In genomic region chr10:102498754-102499153, GRCm38 (mm10) we compare ENCODE assay signal across 9 mouse cellular contexts. TPM values are rescaled to one million over a fixed set of nuclear protein-coding genes. Genes with fewer than 3 reads are reported as not detected.
DNase-seq lines count a peak whose midpoint lies in the region; ATAC-seq and TF ChIP-seq lines count a peak whose summit lies in the region.
"Had no signal": no experiment of that assay in that cellular context is flagged by ENCODE, and none has a peak within 500 bp of the region (broad histone marks: within the 10 kb centered on the region; RNA-seq: fewer than 3 reads in every experiment).

No protein-coding gene starts in this region.

- no peak overlapping the region for H3K27ac ChIP-seq in limb, embryonic 14.5 days (replicated peaks; ENCODE audit: low read depth, low read length)
- H3K27ac ChIP-seq in limb, embryonic 10.5 days: no peak overlapping the region

- no peak overlapping the region for H3K9ac ChIP-seq in limb, embryonic 14.5 days (ENCODE audit: low read depth, low read length, severe bottlenecking)

- ATAC-seq in limb, embryonic 14.5 days (ENCODE audit: low FRiP score, low read depth): peak; percentile 57; the same call in 1 of the 2 replicates

- no peaks in the 10 kb centered on the region for H3K4me1 ChIP-seq in limb, embryonic 14.5 days (ENCODE audit: control insufficient read depth, insufficient read depth, low read length)
- no peaks in the 10 kb centered on the region for H3K4me1 ChIP-seq in limb, embryonic 10.5 days

- H3K36me3 ChIP-seq in limb, embryonic 14.5 days (ENCODE audit: control insufficient read depth, insufficient read depth, low read length): no peaks in the 10 kb centered on the region
- H3K36me3 ChIP-seq in limb, embryonic 10.5 days: no peaks in the 10 kb centered on the region

- no peaks in the 10 kb centered on the region for H3K27me3 ChIP-seq in limb, embryonic 14.5 days (ENCODE audit: control insufficient read depth, insufficient read depth, low read length)
- no peaks in the 10 kb centered on the region for H3K27me3 ChIP-seq in limb, embryonic 10.5 days (ENCODE audit: low read depth, poor library complexity, severe bottlenecking)

- no peak for TF ChIP-seq POLR2A in limb, embryonic 14.5 days (IDR thresholded peaks at IDR 0.05; ENCODE audit: borderline replicate concordance, extremely low read depth, insufficient read depth, insufficient read length)

- 21% methylated on average over 4 of the region's 4 CpGs for WGBS in limb, embryonic 14.5 days
- 29% methylated on average over 4 of the region's 4 CpGs for WGBS in limb, embryonic 10.5 days

- no peak overlapping the region for H3K4me3 ChIP-seq in limb, embryonic 14.5 days (replicated peaks; ENCODE audit: low read length)
- no peak overlapping the region for H3K4me3 ChIP-seq in limb, embryonic 10.5 days

- peak; percentile 51 to 63 for DNase-seq in cerebellum, postnatal 10 days
- no peak for DNase-seq in cerebellum, adult 9-10 months
- DNase-seq in limb, embryonic 14.5 days (ENCODE audit: low spot score): peak; percentile 72
- DNase-seq in limb, embryonic 10.5 days (ENCODE audit: low spot score): no peak
- DNase-seq in embryo, embryonic 11 days: peak; percentile 63
- peak; percentile 20 for DNase-seq in layer of hippocampus, adult 9-10 months (ENCODE audit: low spot score)
- no peak for DNase-seq in thymus, postnatal 4 days
- no peak for DNase-seq in cerebellum, adult 8-10 months

- H3K9me3 ChIP-seq in limb, embryonic 14.5 days (ENCODE audit: control insufficient read depth, low read length): no peaks in the 10 kb centered on the region
- no peaks in the 10 kb centered on the region for H3K9me3 ChIP-seq in limb, embryonic 10.5 days (replicated peaks)

- H3K4me2 ChIP-seq in limb, embryonic 14.5 days (replicated peaks; ENCODE audit: low read depth, low read length, severe bottlenecking): no peak overlapping the region

RNA-seq across cellular contexts. Expression of gene Nts, which starts 8.5 kb away (rescaled TPM):
- 0.65 and 0.72 TPM in 2 replicates for polyA plus RNA-seq in limb, embryonic 14.5 days (2012; rRNA removed)
- polyA plus RNA-seq in limb, embryonic 14.5 days (2014; fragmentation: Nextera tagmentation; extraction: Ambion mirVana): 0.44 and 0.69 TPM in 2 replicates
- 0.34 and 0.39 TPM in 2 replicates for polyA plus RNA-seq in limb, embryonic 10.5 days (2016; fragmentation: Nextera tagmentation; extraction: Ambion mirVana)
- polyA plus RNA-seq: liver, adult 2 months had no signal

RNA-seq across cellular contexts. Expression of gene Rassf9, which starts 13.3 kb away (rescaled TPM):
- 1.7 and 3.1 TPM in 2 replicates for polyA plus RNA-seq in limb, embryonic 14.5 days (2012; rRNA removed)
- 4.3 and 5.3 TPM in 2 replicates for polyA plus RNA-seq in limb, embryonic 14.5 days (2014; fragmentation: Nextera tagmentation; extraction: Ambion mirVana)
- polyA plus RNA-seq in limb, embryonic 10.5 days (2016; fragmentation: Nextera tagmentation; extraction: Ambion mirVana): 4.5 and 4.8 TPM in 2 replicates

Comparison
In these comparisons a context has a peak if more than half of its experiments do, and no peak if none do; other contexts are left out.
1. DNase-seq: peak in cerebellum, postnatal 10 days (2 of 2), limb, embryonic 14.5 days (single experiment), embryo, embryonic 11 days (single experiment) and layer of hippocampus, adult 9-10 months (single experiment); none in cerebellum, adult 9-10 months (single experiment), limb, embryonic 10.5 days (single experiment), thymus, postnatal 4 days (single experiment) and cerebellum, adult 8-10 months (single experiment).